Mouse (Mus musculus) bone marrow, adult 2 months (tissue): ENCODE measurements around the gene Gsdme.

Experiments
- CTCF ChIP-seq: fragments of 200-500 bp; IDR thresholded peaks from 2 replicates; pipeline ENCODE4 v1.5.1; 2011; ENCODE audit warnings: low read length, control low read depth; ENCODE audit not compliant: control insufficient read depth, insufficient read depth
- POLR2A ChIP-seq: fragments of 200-500 bp; IDR thresholded peaks from 2 replicates; pipeline ENCODE4 v1.6.1; 2011; ENCODE audit warnings: low read depth, mild to moderate bottlenecking, control low read depth, low read length, borderline replicate concordance; ENCODE audit not compliant: control insufficient read depth

DNA sequence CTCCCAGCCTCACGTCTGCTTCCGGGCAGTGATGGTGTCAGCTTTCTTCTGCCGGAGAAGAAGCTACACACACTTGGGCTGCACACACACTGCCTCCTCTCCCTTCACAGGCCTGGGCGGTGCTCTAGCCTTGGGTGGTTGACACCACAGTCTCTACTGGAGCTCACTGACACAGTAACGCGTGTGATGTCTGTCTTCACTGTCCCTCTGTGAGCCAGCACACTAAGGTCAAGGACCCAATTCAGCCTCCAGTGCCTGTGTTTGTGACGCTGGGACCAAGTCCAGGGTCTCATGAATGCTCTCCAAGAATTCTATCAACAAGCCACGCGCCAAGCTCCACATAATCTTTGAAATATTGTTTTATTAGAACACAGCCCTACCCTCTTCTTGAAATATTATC, 34.0 kb upstream of the Gsdme start:
- TF ChIP-seq CTCF (no peak), POLR2A (no peak)
